Mouse (Mus musculus) B cell, adult 67 days (primary cell): Measurements from ENCODE around the gene Gm4297. TPM values are rescaled to one million over a fixed set of nuclear protein-coding genes. Genes with fewer than 3 reads are reported as not detected.

Experiments used
- total RNA-seq, 2 experiments: library from RNA; stranded (reverse); gene quantifications; 4 replicates each; pipeline ENCODE4 v1.2.4; 2023

Gene Gm4297
- total RNA-seq, result not detected

GRCm38 (mm10) chrX:24574795-24575194, at the start of gene Gm4297:
Gene Gm4297 (minus strand): TSS chrX:24574895.

Other genes starting within 250 kb of the Gm4297 start
- gene Gm5934, start 74.1 kb downstream of the Gm4297 start, total RNA-seq, result not detected
- gene Gm5935, start 200.3 kb upstream of the Gm4297 start, total RNA-seq, result not detected